Mouse (Mus musculus) limb, embryonic 11.5 days (tissue): Measurements from ENCODE around the gene Cpt1a. TPM values are rescaled to one million over a fixed set of nuclear protein-coding genes. Genes with fewer than 3 reads are reported as not detected.

Experiments used
- ATAC-seq: fragments of 200-750 bp; cut with Nextera tagmentation; 2 replicates; pipeline ENCODE4 v1.8.0; 2017; ENCODE audit warnings: low read depth; ENCODE audit not compliant: insufficient number of reproducible peaks, low FRiP score, low TSS enrichment
- DNase-seq: peaks from one replicate; pipeline ENCODE4 v3.0.0-alpha.2; 2015; ENCODE audit warnings: low spot score
- H3K27ac ChIP-seq: fragments of 300-500 bp; sonication (generic); replicated peaks from 2 replicates; pipeline ENCODE4 v1.5.1; 2014; ENCODE audit warnings: low read depth, mild to moderate bottlenecking, low read length
- H3K27me3 ChIP-seq: fragments of 300-500 bp; sonication (generic); 2 replicates; pipeline ENCODE4 v1.6.1; 2014; ENCODE audit warnings: mild to moderate bottlenecking, low read length, mixed read lengths; ENCODE audit not compliant: control insufficient read depth, insufficient read depth
- H3K36me3 ChIP-seq: fragments of 300-500 bp; sonication (generic); 2 replicates; pipeline ENCODE4 v1.6.1; 2014; ENCODE audit warnings: mild to moderate bottlenecking, low read length, moderate library complexity, mixed read lengths; ENCODE audit not compliant: control insufficient read depth, insufficient read depth
- H3K4me1 ChIP-seq: fragments of 300-500 bp; sonication (generic); 2 replicates; pipeline ENCODE4 v1.6.1; 2014; ENCODE audit warnings: low read length, mixed read lengths; ENCODE audit not compliant: control insufficient read depth, insufficient read depth
- H3K4me2 ChIP-seq: fragments of 300-500 bp; sonication (generic); 2 replicates; pipeline ENCODE4 v1.6.1; 2014; ENCODE audit warnings: low read depth, mild to moderate bottlenecking, moderate library complexity; ENCODE audit not compliant: severe bottlenecking
- H3K4me3 ChIP-seq: fragments of 300-500 bp; sonication (generic); 2 replicates; pipeline ENCODE4 v1.5.1; 2014; ENCODE audit warnings: low read depth, low read length
- H3K9ac ChIP-seq: fragments of 300-500 bp; sonication (generic); 2 replicates; pipeline ENCODE4 v1.6.1; 2014; ENCODE audit warnings: mild to moderate bottlenecking, low read length
- H3K9me3 ChIP-seq: fragments of 300-500 bp; sonication (generic); 2 replicates; pipeline ENCODE4 v1.6.1; 2016; ENCODE audit warnings: low read length; ENCODE audit not compliant: control insufficient read depth
- WGBS: fragments of 180-500 bp; shearing (Covaris S2); extraction: QIAGEN DNeasy Blood & Tissue Kit; methylation state at CpG from one replicate; pipeline ENCODE4 v1.1.7; 2014; 5-methylcytosine and 5-hydroxymethylcytosine counted together
- polyA plus RNA-seq: library from polyadenylated mRNA; unstranded; fragments of >200 nt; fragmentation: Nextera tagmentation; extraction: Ambion mirVana; gene quantifications from 2 replicates; pipeline ENCODE4 v1.2.1, GENCODE M21; 2014

Gene Cpt1a
- polyA plus RNA-seq, 1 experiment from 2014 or later: 10.8 TPM

DNA sequence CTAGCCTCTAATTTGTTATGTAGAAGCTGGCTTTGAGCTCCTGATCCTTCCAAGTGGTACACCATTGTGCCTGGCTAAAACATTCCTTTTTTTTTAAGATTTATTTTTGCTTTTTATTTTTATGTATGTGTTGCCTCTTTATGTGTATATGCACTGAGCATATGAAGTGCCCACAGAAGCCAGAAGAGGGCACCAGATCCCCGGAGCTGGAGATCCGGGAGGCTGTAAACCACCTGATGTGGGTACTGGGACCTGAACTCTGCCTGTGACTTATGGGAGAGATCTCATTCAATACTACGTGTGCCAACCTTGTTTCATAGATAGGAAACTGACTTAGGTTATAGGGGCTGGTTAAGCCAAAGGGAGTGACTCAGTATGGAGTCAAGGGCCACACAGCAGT, 46.1 kb downstream of the Cpt1a start:
- no peak overlapping the region for H3K27ac ChIP-seq
- ATAC-seq (no peak), DNase-seq (no peak)
- H3K9ac ChIP-seq: no peak overlapping the region
- H3K4me2 ChIP-seq: no peak overlapping the region
- no peaks in the 10 kb centered on the region for H3K27me3 ChIP-seq
- WGBS: 80% methylated on average over 3 of the region's 3 CpGs
- H3K4me1 ChIP-seq: no peaks in the 10 kb centered on the region
- no peaks in the 10 kb centered on the region for H3K9me3 ChIP-seq
- H3K4me3 ChIP-seq: no peak overlapping the region
- H3K36me3 ChIP-seq: no peaks in the 10 kb centered on the region

DNA sequence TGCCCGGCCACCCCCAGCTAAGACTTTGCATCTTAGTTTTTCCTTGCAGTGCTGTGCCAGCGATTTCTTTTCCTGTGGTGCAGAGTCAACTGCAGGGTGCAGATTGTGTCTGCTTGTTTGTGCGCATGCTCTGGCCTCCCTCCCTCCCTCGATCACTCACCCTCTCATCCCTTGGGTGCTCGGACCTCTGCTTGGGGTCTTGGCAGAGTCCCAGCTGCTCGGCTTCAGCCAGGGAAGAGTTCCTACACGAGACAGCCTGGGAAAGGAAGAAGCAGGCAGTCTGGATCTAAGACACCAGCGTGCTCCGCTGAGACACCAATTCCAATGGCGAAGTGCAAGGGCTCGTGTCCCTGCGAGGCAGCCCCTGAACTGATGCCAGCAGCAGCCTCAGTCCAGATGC, 51.2 kb downstream of the Cpt1a start:
- Histone ChIP-seq H3K36me3 (no peaks in the 10 kb centered on the region), H3K4me1 (no peaks in the 10 kb centered on the region), H3K27ac (no peak overlapping the region), H3K9me3 (no peaks in the 10 kb centered on the region), H3K27me3 (no peaks in the 10 kb centered on the region), H3K4me2 (no peak overlapping the region), H3K4me3 (no peak overlapping the region), H3K9ac (no peak overlapping the region)
- ATAC-seq (no peak), DNase-seq (no peak)
- WGBS: 69% methylated on average over 12 of the region's 12 CpGs

DNA sequence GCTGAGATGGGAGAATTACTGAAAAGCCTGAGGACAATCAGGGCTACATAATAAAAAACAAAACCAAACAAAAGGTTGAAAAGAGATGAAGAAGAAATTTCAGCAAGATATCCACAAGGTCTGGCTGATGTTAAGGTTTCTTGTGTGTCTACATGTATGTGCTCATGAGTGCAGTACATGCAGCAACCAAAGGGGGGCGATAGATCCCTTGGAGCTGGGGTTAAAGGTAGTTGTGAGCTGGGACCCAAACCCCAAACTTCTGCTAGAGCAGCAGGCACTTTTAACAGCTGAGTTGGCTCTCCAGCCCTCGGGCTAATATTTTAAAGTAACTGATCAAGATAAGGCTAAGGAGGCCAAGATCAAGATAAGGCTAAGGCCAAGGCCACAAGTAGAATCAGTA, 51.9 kb downstream of the Cpt1a start:
- Histone ChIP-seq H3K36me3 (no peaks in the 10 kb centered on the region), H3K27me3 (no peaks in the 10 kb centered on the region), H3K27ac (no peak overlapping the region), H3K4me3 (no peak overlapping the region), H3K9me3 (no peaks in the 10 kb centered on the region), H3K4me1 (no peaks in the 10 kb centered on the region), H3K4me2 (no peak overlapping the region), H3K9ac (no peak overlapping the region)
- WGBS: 58% methylated on average over 2 of the region's 2 CpGs
- DNase-seq (no peak), ATAC-seq (no peak)

DNA sequence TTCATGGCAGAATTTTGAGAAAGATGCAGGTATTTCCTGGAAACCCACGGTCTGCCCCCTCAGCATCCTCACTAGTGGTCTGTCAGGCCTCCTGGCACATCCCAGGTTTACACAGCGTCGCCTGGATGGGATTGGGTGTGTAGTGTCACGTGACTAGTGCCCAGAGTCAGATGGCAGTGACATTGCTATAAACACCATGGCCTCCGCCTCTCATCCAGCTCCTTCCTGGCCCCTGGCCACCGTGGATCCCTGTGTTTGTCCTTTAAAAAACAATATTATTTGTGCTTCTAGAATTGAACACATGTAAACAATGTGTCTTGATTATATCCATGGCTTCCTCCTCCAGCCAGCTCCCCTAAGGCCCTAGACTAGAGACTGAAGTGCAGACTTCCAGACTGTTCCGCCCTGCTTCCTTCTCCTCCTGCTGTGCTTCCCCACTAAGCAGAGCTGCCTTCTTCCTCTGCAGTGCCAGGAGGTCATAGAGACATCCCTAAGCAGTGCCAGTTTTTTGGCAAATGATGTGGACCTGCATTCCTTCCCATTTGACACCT, 53.9 kb downstream of the Cpt1a start:
- ATAC-seq: no peak
- H3K4me2 ChIP-seq: no peak overlapping the region

DNA sequence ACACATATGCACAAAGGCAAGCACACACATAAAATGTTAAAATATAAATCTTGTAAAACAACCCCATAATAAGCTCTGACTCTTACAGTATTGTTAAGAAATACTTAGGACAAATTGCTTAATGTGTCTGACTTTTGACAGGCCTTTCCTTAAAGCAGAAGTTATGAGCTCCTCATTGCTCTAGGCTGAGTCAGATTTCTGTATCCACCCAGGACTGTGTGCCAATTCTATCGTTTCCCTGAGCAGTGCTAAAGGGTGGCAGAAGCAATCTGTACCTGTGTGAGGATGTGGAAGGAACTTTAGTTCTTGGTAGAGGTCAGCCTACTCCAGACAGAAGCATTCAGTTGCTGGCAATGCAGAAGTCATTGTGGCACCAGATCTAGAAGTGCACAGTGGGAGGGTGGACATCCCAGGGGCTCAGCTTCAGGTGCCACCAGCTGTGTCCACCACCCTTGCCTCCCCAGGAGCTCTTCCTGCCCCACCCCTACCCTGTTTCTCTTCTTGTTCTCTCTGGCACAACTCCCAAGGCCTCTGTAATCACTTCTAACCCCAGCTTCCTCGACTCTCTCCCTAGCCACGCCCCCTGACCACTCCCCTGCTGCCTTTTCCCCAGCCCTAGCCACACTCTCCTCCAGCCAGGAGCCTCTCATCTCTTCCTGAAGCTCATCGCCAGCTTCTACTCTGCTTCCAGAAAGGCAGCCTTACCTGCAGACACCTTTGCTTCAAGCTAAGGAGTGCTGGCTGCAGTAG, 55.0 kb downstream of the Cpt1a start:
- no peak overlapping the region for H3K27ac ChIP-seq
- H3K4me1 ChIP-seq: no peaks in the 10 kb centered on the region
- DNase-seq: no peak
- H3K4me2 ChIP-seq: no peak overlapping the region
- no peaks in the 10 kb centered on the region for H3K27me3 ChIP-seq
- H3K4me3 ChIP-seq: no peak overlapping the region
- no peak overlapping the region for H3K9ac ChIP-seq
- ATAC-seq: no peak
- 33% methylated on average over 4 of the region's 4 CpGs for WGBS
- no peaks in the 10 kb centered on the region for H3K9me3 ChIP-seq
- H3K36me3 ChIP-seq: no peaks in the 10 kb centered on the region

More for the DNA sequence above, 53.9 kb downstream of the Cpt1a start:
- Histone ChIP-seq H3K27me3 (no peaks in the 10 kb centered on the region), H3K4me1 (no peaks in the 10 kb centered on the region), H3K27ac (no peak overlapping the region), H3K9me3 (no peaks in the 10 kb centered on the region), H3K9ac (no peak overlapping the region), H3K36me3 (no peaks in the 10 kb centered on the region), H3K4me3 (no peak overlapping the region)
- 77% methylated on average over 7 of the region's 7 CpGs for WGBS
- no peak for DNase-seq

DNA sequence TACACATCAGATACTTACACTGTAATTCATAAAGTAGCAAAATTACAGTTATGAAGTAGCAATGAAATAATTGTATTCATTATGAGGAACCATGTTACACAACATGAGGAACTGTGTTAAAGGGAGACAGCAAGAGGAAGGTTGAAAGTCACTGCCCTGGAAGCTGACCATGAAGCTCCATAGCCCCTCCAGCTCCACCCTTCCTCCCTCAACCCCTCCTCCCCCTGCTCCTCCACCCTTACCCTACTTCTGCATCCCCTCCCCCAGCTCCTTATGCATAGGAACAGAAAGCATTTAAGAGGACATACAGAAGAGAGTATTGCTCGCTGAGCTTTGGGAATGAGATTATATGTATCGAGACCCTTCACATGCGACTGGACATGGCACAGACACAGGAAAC, 56.5 kb downstream of the Cpt1a start:
- Histone ChIP-seq H3K36me3 (no peaks in the 10 kb centered on the region), H3K4me3 (no peak overlapping the region), H3K27me3 (no peaks in the 10 kb centered on the region), H3K4me1 (no peaks in the 10 kb centered on the region), H3K4me2 (no peak overlapping the region), H3K27ac (no peak overlapping the region), H3K9me3 (no peaks in the 10 kb centered on the region), H3K9ac (no peak overlapping the region)
- DNase-seq (no peak), ATAC-seq (no peak)
- 92% methylated on average over 3 of the region's 3 CpGs for WGBS

DNA sequence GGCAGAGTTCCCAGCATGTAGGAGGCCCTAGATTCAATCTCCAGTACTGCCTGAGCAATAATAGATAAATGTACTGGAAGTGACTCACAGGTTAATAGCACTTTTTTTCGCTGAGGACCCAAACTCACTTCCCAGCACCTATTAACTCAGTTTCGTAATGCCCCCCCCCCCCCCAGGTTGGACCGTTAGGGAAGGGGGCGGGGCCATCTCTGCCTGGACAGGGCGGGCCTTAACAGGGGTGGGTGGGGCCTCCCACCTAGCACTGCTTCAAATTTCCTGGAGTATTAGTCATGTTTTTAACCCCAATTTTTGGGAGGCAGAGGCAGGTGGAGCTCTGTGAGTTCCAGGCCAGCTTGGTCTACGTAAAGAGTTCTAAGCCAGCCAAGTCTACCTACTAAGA, 65.9 kb downstream of the Cpt1a start:
- no peak overlapping the region for H3K4me2 ChIP-seq
- ATAC-seq: peak; percentile 1; the same call in 1 of the 2 replicates
- H3K27ac ChIP-seq: no peak overlapping the region
- no peaks in the 10 kb centered on the region for H3K36me3 ChIP-seq
- H3K27me3 ChIP-seq: no peaks in the 10 kb centered on the region
- H3K4me1 ChIP-seq: no peaks in the 10 kb centered on the region
- 58% methylated on average over 6 of the region's 6 CpGs for WGBS
- H3K9ac ChIP-seq: no peak overlapping the region
- DNase-seq: no peak
- H3K4me3 ChIP-seq: no peak overlapping the region
- peaks cover 5% of the 10 kb centered on the region; the same call in 1 of the 2 replicates for H3K9me3 ChIP-seq

DNA sequence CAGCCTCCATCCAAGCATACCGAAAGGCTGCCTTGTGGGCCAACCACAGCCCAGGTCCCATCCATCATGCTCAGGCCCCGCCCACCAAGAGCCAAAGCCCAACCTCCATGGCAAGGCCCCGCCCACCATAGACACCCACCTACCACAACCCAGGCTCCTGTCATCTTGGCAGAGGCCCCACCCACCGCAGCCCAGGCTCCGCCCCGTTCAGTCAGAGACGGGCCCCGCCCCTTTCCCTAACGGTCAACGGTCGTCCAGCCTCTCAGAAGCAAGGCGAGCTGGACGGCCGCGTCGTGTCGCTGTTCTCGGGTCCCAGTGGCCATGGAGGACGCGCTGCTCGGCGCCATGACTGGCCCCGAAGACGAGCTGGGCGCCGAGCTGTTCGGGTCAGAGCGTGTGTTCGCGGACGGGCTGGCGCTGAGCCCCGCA, 66.5 kb downstream of the Cpt1a start, which contains the start of gene Tesmin:
Gene Tesmin, plus strand, starts transcription at position 229 of the 429 bp plus-strand sequence.
- Histone ChIP-seq H3K9ac (peak within 1 kb of the TSS; percentile 61), H3K4me3 (peak within 1 kb of the TSS; percentile 32), H3K9me3 (peaks cover 5% of the 10 kb centered on the region; the same call in 1 of the 2 replicates), H3K4me2 (peak within 1 kb of the TSS; percentile 78), H3K27me3 (no peaks in the 10 kb centered on the region), H3K27ac (no peak within 1 kb of the TSS), H3K4me1 (no peaks in the 10 kb centered on the region), H3K36me3 (no peaks in the 10 kb centered on the region)
- peak; percentile 85 for DNase-seq
- peak; percentile 83 for ATAC-seq
- 2% methylated on average over 32 of the region's 33 CpGs for WGBS
